ENCODE assay signal across 8 mouse cellular contexts in the genomic region with DNA sequence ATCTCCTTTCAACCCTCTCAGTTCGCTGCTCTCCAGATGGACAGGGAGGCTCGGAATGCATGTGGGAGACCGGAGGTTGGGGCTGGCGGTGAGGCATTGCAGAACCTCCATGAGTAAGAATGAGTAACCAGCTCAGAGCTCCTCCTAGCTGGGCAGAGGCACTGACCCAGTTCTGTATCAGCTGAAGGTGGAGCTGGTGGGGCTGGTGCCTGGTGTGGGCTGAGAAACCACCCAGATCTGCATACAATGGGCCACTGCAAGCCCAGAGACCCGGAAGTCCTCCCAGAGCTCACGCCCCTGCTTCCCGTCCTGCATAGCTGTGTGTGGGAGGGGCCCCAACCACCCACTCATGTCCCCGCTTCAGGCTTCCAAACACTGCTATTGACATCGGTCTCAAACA. TPM values are rescaled to one million over a fixed set of nuclear protein-coding genes. Genes with fewer than 3 reads are reported as not detected.
DNase-seq lines count a peak whose midpoint lies in the region; ATAC-seq and TF ChIP-seq lines count a peak whose summit lies in the region.

No protein-coding gene starts in this region.

- no peaks in the 10 kb centered on the region for H3K9me3 ChIP-seq in embryonic facial prominence, embryonic 15.5 days (replicated peaks)
- H3K9me3 ChIP-seq in intestine, embryonic 14.5 days (ENCODE audit: control insufficient read depth, low read length): no peaks in the 10 kb centered on the region
- no peaks in the 10 kb centered on the region for H3K9me3 ChIP-seq in liver, embryonic 13.5 days (replicated peaks)
- H3K9me3 ChIP-seq in stomach, embryonic 15.5 days: no peaks in the 10 kb centered on the region

- H3K27ac ChIP-seq in embryonic facial prominence, embryonic 15.5 days (replicated peaks): peak overlapping the region; percentile 65
- peak overlapping the region; percentile 2; the same call in 1 of the 2 replicates for H3K27ac ChIP-seq in intestine, embryonic 14.5 days (ENCODE audit: low read depth)
- H3K27ac ChIP-seq in liver, embryonic 13.5 days: peak overlapping the region; percentile 34; the same call in 1 of the 2 replicates
- H3K27ac ChIP-seq in stomach, embryonic 15.5 days: peak overlapping the region; percentile 68
- H3K27ac ChIP-seq in cerebellum, adult 2 months (ENCODE audit: insufficient read depth, low read length): no peak overlapping the region

- H3K36me3 ChIP-seq in embryonic facial prominence, embryonic 15.5 days: no peaks in the 10 kb centered on the region
- H3K36me3 ChIP-seq in intestine, embryonic 14.5 days (ENCODE audit: control insufficient read depth, insufficient read depth, low read length): no peaks in the 10 kb centered on the region
- H3K36me3 ChIP-seq in liver, embryonic 13.5 days: no peaks in the 10 kb centered on the region
- H3K36me3 ChIP-seq in stomach, embryonic 15.5 days: no peaks in the 10 kb centered on the region

- H3K9ac ChIP-seq in embryonic facial prominence, embryonic 15.5 days: no peak overlapping the region
- H3K9ac ChIP-seq in intestine, embryonic 14.5 days (ENCODE audit: low read length): no peak overlapping the region
- no peak overlapping the region for H3K9ac ChIP-seq in liver, embryonic 13.5 days
- no peak overlapping the region for H3K9ac ChIP-seq in stomach, embryonic 15.5 days

- no peak overlapping the region for H3K4me2 ChIP-seq in embryonic facial prominence, embryonic 15.5 days (replicated peaks)
- H3K4me2 ChIP-seq in intestine, embryonic 14.5 days (ENCODE audit: low read length): no peak overlapping the region
- peak overlapping the region; percentile 42 for H3K4me2 ChIP-seq in liver, embryonic 13.5 days
- H3K4me2 ChIP-seq in stomach, embryonic 15.5 days: no peak overlapping the region

- H3K4me1 ChIP-seq in embryonic facial prominence, embryonic 15.5 days: peaks cover 40% of the 10 kb centered on the region
- 0 out of 2 replicates have a peak, but pooled peaks cover 6% of the 10 kb centered on the region for H3K4me1 ChIP-seq in intestine, embryonic 14.5 days (replicated peaks; ENCODE audit: control insufficient read depth, insufficient read depth, low read length)
- peaks cover 48% of the 10 kb centered on the region for H3K4me1 ChIP-seq in liver, embryonic 13.5 days (replicated peaks)
- peaks cover 25% of the 10 kb centered on the region; the same call in 1 of the 2 replicates for H3K4me1 ChIP-seq in stomach, embryonic 15.5 days
- 0 out of 2 replicates have a peak, but pooled peaks cover 1% of the 10 kb centered on the region for H3K4me1 ChIP-seq in cerebellum, adult 2 months (ENCODE audit: control insufficient read depth, insufficient read depth, low read length)

- H3K4me3 ChIP-seq in embryonic facial prominence, embryonic 15.5 days (replicated peaks): no peak overlapping the region
- H3K4me3 ChIP-seq in intestine, embryonic 14.5 days (ENCODE audit: low read depth, low read length): no peak overlapping the region
- H3K4me3 ChIP-seq in liver, embryonic 13.5 days (replicated peaks): no peak overlapping the region
- no peak overlapping the region for H3K4me3 ChIP-seq in stomach, embryonic 15.5 days (replicated peaks)
- H3K4me3 ChIP-seq in cerebellum, adult 2 months (replicated peaks; ENCODE audit: insufficient read depth, low read depth, low read length): no peak overlapping the region

- TF ChIP-seq CTCF in cerebellum, adult 2 months (IDR thresholded peaks at IDR 0.05; ENCODE audit: borderline replicate concordance, insufficient read depth, low read depth, low read length): no peak

- WGBS in embryonic facial prominence, embryonic 15.5 days: 54% methylated on average over 9 of the region's 9 CpGs
- 49% methylated on average over 9 of the region's 9 CpGs for WGBS in intestine, embryonic 14.5 days
- WGBS in liver, embryonic 13.5 days (ENCODE audit: insufficient replicate concordance): 37% methylated on average over 9 of the region's 9 CpGs
- 44% methylated on average over 9 of the region's 9 CpGs for WGBS in stomach, embryonic 15.5 days
- 77% methylated on average over 9 of the region's 9 CpGs for WGBS in cerebellum, adult 2 months

- TF ChIP-seq POLR2A in cerebellum, adult 2 months (IDR thresholded peaks at IDR 0.05; ENCODE audit: borderline replicate concordance, insufficient read depth, low read length): no peak

- no peak for ATAC-seq in embryonic facial prominence, embryonic 15.5 days (ENCODE audit: insufficient number of reproducible peaks, low FRiP score, low TSS enrichment, low read depth)
- no peak for ATAC-seq in intestine, embryonic 14.5 days (replicated peaks; ENCODE audit: low FRiP score, low TSS enrichment, low read depth)
- peak; percentile 34 for ATAC-seq in liver, embryonic 13.5 days (ENCODE audit: low read depth)
- peak; percentile 50 for ATAC-seq in stomach, embryonic 15.5 days (ENCODE audit: insufficient read depth, low FRiP score, low read depth)

- peak; percentile 87 for DNase-seq in 3134 (ENCODE audit: extremely low read depth, insufficient read length, low spot score)
- peak; percentile 81 for DNase-seq in CD4-positive helper T cell, adult 2 months (ENCODE audit: low read depth, low spot score)
- DNase-seq in intestine, embryonic 14.5 days (ENCODE audit: low spot score): no peak
- DNase-seq in liver, embryonic 13.5 days: no peak
- no peak for DNase-seq in cerebellum, adult 2 months
- DNase-seq in layer of hippocampus, postnatal 14 days (ENCODE audit: low spot score in 2 of 2): no peak

- no peaks in the 10 kb centered on the region for H3K27me3 ChIP-seq in embryonic facial prominence, embryonic 15.5 days
- no peaks in the 10 kb centered on the region for H3K27me3 ChIP-seq in intestine, embryonic 14.5 days (replicated peaks; ENCODE audit: control insufficient read depth, insufficient read depth, low read length)
- no peaks in the 10 kb centered on the region for H3K27me3 ChIP-seq in liver, embryonic 13.5 days
- H3K27me3 ChIP-seq in stomach, embryonic 15.5 days (replicated peaks): no peaks in the 10 kb centered on the region
- no peaks in the 10 kb centered on the region for H3K27me3 ChIP-seq in cerebellum, adult 2 months (ENCODE audit: control insufficient read depth, insufficient read depth, low read length)

RNA-seq across cellular contexts. Expression of gene Irf2bp2, which starts 22.0 kb away (rescaled TPM):
- polyA plus RNA-seq in embryonic facial prominence, embryonic 15.5 days (2015; fragmentation: Nextera tagmentation; extraction: Ambion mirVana): 12.5 and 14.7 TPM in 2 replicates
- 11.3 and 11.5 TPM in 2 replicates for polyA plus RNA-seq in intestine, embryonic 14.5 days (2014; fragmentation: Nextera tagmentation; extraction: Ambion mirVana)
- 3.8 and 4.0 TPM in 2 replicates for polyA plus RNA-seq in liver, embryonic 13.5 days (2015; fragmentation: Nextera tagmentation; extraction: Ambion mirVana)
- polyA plus RNA-seq in stomach, embryonic 15.5 days (2015; fragmentation: Nextera tagmentation; extraction: Ambion mirVana): 12.5 and 13.4 TPM in 2 replicates
- 42.0 and 42.4 TPM in 2 replicates for polyA plus RNA-seq in cerebellum, adult 2 months (2012; rRNA removed)
- total RNA-seq in layer of hippocampus, postnatal 14 days (2021): 10 to 100 TPM; 57.1 to 61.7 TPM

Comparison
In these comparisons a context has a peak if more than half of its experiments do, and no peak if none do; other contexts are left out.
1. DNase-seq: peak in 3134 (single experiment) and CD4-positive helper T cell, adult 2 months (single experiment); none in intestine, embryonic 14.5 days (single experiment), liver, embryonic 13.5 days (single experiment), cerebellum, adult 2 months (0 of 2) and layer of hippocampus, postnatal 14 days (0 of 2).
2. ATAC-seq: peak in liver, embryonic 13.5 days (single experiment) and stomach, embryonic 15.5 days (single experiment); none in embryonic facial prominence, embryonic 15.5 days (single experiment) and intestine, embryonic 14.5 days (single experiment).